Comparison of ENCODE assay signal across 13 mouse cellular contexts in genomic region chr4:108319747-108320146, GRCm38 (mm10). TPM values are rescaled to one million over a fixed set of nuclear protein-coding genes. Genes with fewer than 3 reads are reported as not detected.
DNase-seq lines count a peak whose midpoint lies in the region; ATAC-seq and TF ChIP-seq lines count a peak whose summit lies in the region.
"Had no signal": no experiment of that assay in that cellular context is flagged by ENCODE, and none has a peak within 500 bp of the region (broad histone marks: within the 10 kb centered on the region; RNA-seq: fewer than 3 reads in every experiment).

No protein-coding gene starts in this region.

- H3K36me3 ChIP-seq in forebrain, postnatal 0 days (ENCODE audit: insufficient read depth): no peaks in the 10 kb centered on the region
- no peaks in the 10 kb centered on the region for H3K36me3 ChIP-seq in forebrain, embryonic 11.5 days (ENCODE audit: control insufficient read depth, insufficient read depth, low read length)
- H3K36me3 ChIP-seq in lung, postnatal 0 days (ENCODE audit: insufficient read depth, low read length): no peaks in the 10 kb centered on the region
- H3K36me3 ChIP-seq: embryonic facial prominence, embryonic 12.5 days; heart, embryonic 10.5 days had no signal

- TF ChIP-seq EP300 in lung, postnatal 0 days (IDR thresholded peaks at IDR 0.05): no peak

- TF ChIP-seq POLR2A in bone marrow, adult 2 months (IDR thresholded peaks at IDR 0.05; ENCODE audit: borderline replicate concordance, control insufficient read depth, low read depth, low read length): no peak

- intact Hi-C loops in heart, postnatal 25 days (cut with DNase I): loop anchor here (5.0 to 10.0 kb wide), 3 partner anchors 67 to 395 kb away; partner anchors contain the start of genes Cpt2 and Echdc2

- peak; percentile 37 for TF ChIP-seq CTCF in forebrain, postnatal 0 days (IDR thresholded peaks at IDR 0.05; ENCODE audit: low read depth)
- peak; percentile 41 for TF ChIP-seq CTCF in lung, postnatal 0 days (IDR thresholded peaks at IDR 0.05)
- TF ChIP-seq CTCF in bone marrow, adult 2 months (IDR thresholded peaks at IDR 0.05; ENCODE audit: control insufficient read depth, insufficient read depth, low read length): peak; percentile 36; the same call in 1 of the 2 replicates

- no peak overlapping the region for H3K27ac ChIP-seq in forebrain, postnatal 0 days (ENCODE audit: low read depth, low read length)
- no peak overlapping the region for H3K27ac ChIP-seq in forebrain, embryonic 11.5 days (ENCODE audit: low read depth, low read length)
- no peak overlapping the region for H3K27ac ChIP-seq in lung, postnatal 0 days (ENCODE audit: low read length)
- H3K27ac ChIP-seq in bone marrow, adult 2 months (ENCODE audit: control insufficient read depth, insufficient read depth, low read depth, low read length, poor library complexity): no peak overlapping the region
- H3K27ac ChIP-seq: embryonic facial prominence, embryonic 12.5 days; heart, embryonic 10.5 days had no signal

- no peaks in the 10 kb centered on the region for H3K9me3 ChIP-seq in forebrain, postnatal 0 days (ENCODE audit: low read length)
- no peaks in the 10 kb centered on the region for H3K9me3 ChIP-seq in forebrain, embryonic 11.5 days (ENCODE audit: control insufficient read depth, low read length)
- H3K9me3 ChIP-seq in lung, postnatal 0 days (ENCODE audit: low read length): no peaks in the 10 kb centered on the region
- H3K9me3 ChIP-seq: embryonic facial prominence, embryonic 12.5 days; heart, embryonic 10.5 days had no signal

- H3K9ac ChIP-seq in forebrain, postnatal 0 days: no peak overlapping the region
- H3K9ac ChIP-seq in forebrain, embryonic 11.5 days (ENCODE audit: low read length): no peak overlapping the region
- H3K9ac ChIP-seq in lung, postnatal 0 days (replicated peaks; ENCODE audit: low read depth): no peak overlapping the region
- H3K9ac ChIP-seq: embryonic facial prominence, embryonic 12.5 days had no signal

- 74% methylated on average over 6 of the region's 6 CpGs for WGBS in forebrain, postnatal 0 days
- WGBS in forebrain, embryonic 11.5 days: 72% methylated on average over 6 of the region's 6 CpGs
- 69% methylated on average over 6 of the region's 6 CpGs for WGBS in lung, postnatal 0 days
- 75% methylated on average over 6 of the region's 6 CpGs for WGBS in bone marrow, adult 2 months

- ATAC-seq in forebrain, postnatal 0 days: no peak
- no peak for ATAC-seq in forebrain, embryonic 11.5 days (replicated peaks; ENCODE audit: low FRiP score)
- no peak for ATAC-seq in lung, postnatal 0 days

- no peaks in the 10 kb centered on the region for H3K4me1 ChIP-seq in forebrain, postnatal 0 days (ENCODE audit: insufficient read depth)
- H3K4me1 ChIP-seq in forebrain, embryonic 11.5 days (replicated peaks; ENCODE audit: control insufficient read depth, insufficient read depth, low read length): no peaks in the 10 kb centered on the region
- H3K4me1 ChIP-seq in lung, postnatal 0 days (ENCODE audit: insufficient read depth, low read depth, low read length): no peaks in the 10 kb centered on the region
- H3K4me1 ChIP-seq in bone marrow, adult 2 months (ENCODE audit: control insufficient read depth, insufficient read depth, low read length): peaks cover 6% of the 10 kb centered on the region; the same call in 1 of the 2 replicates
- H3K4me1 ChIP-seq: embryonic facial prominence, embryonic 12.5 days had no signal

- DNase-seq in forebrain, postnatal 0 days: no peak
- no peak for DNase-seq in forebrain, embryonic 11.5 days (ENCODE audit: low spot score)
- no peak for DNase-seq in lung, postnatal 0 days (ENCODE audit: low spot score)
- no peak for DNase-seq in lung, postnatal 4 days
- DNase-seq in thymus, postnatal 14 days: peak; percentile 52
- no peak for DNase-seq in heart, postnatal 25 days (ENCODE audit: low spot score)
- DNase-seq in kidney, adult 8-10 months: no peak
- DNase-seq: cerebellum, adult 11 months; right cerebral cortex, adult 18-20 months had no signal

- H3K4me2 ChIP-seq in forebrain, postnatal 0 days (ENCODE audit: low read depth): no peak overlapping the region
- H3K4me2 ChIP-seq in forebrain, embryonic 11.5 days (ENCODE audit: low read depth, low read length, severe bottlenecking): no peak overlapping the region
- no peak overlapping the region for H3K4me2 ChIP-seq in lung, postnatal 0 days (replicated peaks; ENCODE audit: low read depth, low read length)
- H3K4me2 ChIP-seq: embryonic facial prominence, embryonic 12.5 days had no signal

- no peak overlapping the region for H3K4me3 ChIP-seq in forebrain, postnatal 0 days (ENCODE audit: low read depth, low read length)
- H3K4me3 ChIP-seq in forebrain, embryonic 11.5 days (ENCODE audit: low read depth, low read length): no peak overlapping the region
- H3K4me3 ChIP-seq in lung, postnatal 0 days (ENCODE audit: low read depth, low read length): no peak overlapping the region
- no peak overlapping the region for H3K4me3 ChIP-seq in bone marrow, adult 2 months (replicated peaks; ENCODE audit: control insufficient read depth, low read depth, low read length)
- H3K4me3 ChIP-seq: embryonic facial prominence, embryonic 12.5 days; heart, embryonic 10.5 days; myocyte had no signal

- no peaks in the 10 kb centered on the region for H3K27me3 ChIP-seq in forebrain, postnatal 0 days (ENCODE audit: insufficient read depth, low read length)
- H3K27me3 ChIP-seq in forebrain, embryonic 11.5 days (ENCODE audit: control insufficient read depth, insufficient read depth, low read length): no peaks in the 10 kb centered on the region
- no peaks in the 10 kb centered on the region for H3K27me3 ChIP-seq in lung, postnatal 0 days (replicated peaks; ENCODE audit: insufficient read depth, low read length)
- H3K27me3 ChIP-seq: embryonic facial prominence, embryonic 12.5 days had no signal

RNA-seq across cellular contexts. Expression of gene Coa7, which starts 8.2 kb away (rescaled TPM):
- 21.6 and 22.3 TPM in 2 replicates for total RNA-seq in forebrain, postnatal 0 days (2014; rRNA removed)
- 59.5 and 66.0 TPM in 2 replicates for polyA plus RNA-seq in forebrain, postnatal 0 days (2015; fragmentation: Nextera tagmentation; extraction: Ambion mirVana)
- 54.5 and 56.8 TPM in 2 replicates for polyA plus RNA-seq in forebrain, embryonic 11.5 days (2014; fragmentation: Nextera tagmentation; extraction: Ambion mirVana)
- 25.3 and 31.9 TPM in 2 replicates for polyA plus RNA-seq in lung, postnatal 0 days (2015; fragmentation: Nextera tagmentation; extraction: Ambion mirVana)
- polyA plus RNA-seq in bone marrow, adult 2 months (2011; ENCODE audit: insufficient read depth, insufficient read length, low replicate concordance, missing spikeins): 4.9 and 17.3 TPM in 2 replicates
- total RNA-seq in heart, postnatal 25 days (2021): 10 to 100 TPM; 35.2 to 37.8 TPM

RNA-seq across cellular contexts. Expression of gene Zyg11b, which starts 18.9 kb away (rescaled TPM):
- total RNA-seq in forebrain, postnatal 0 days (2014; rRNA removed): 142 and 151 TPM in 2 replicates
- polyA plus RNA-seq in forebrain, postnatal 0 days (2015; fragmentation: Nextera tagmentation; extraction: Ambion mirVana): 18.8 and 23.8 TPM in 2 replicates
- polyA plus RNA-seq in forebrain, embryonic 11.5 days (2014; fragmentation: Nextera tagmentation; extraction: Ambion mirVana): 24.3 and 28.8 TPM in 2 replicates
- 4.7 and 5.2 TPM in 2 replicates for polyA plus RNA-seq in lung, postnatal 0 days (2015; fragmentation: Nextera tagmentation; extraction: Ambion mirVana)
- polyA plus RNA-seq in bone marrow, adult 2 months (2011; ENCODE audit: insufficient read depth, insufficient read length, low replicate concordance, missing spikeins): 3.3 and 5.5 TPM in 2 replicates
- 10 to 100 TPM; 33.6 to 40.4 TPM for total RNA-seq in heart, postnatal 25 days (2021)
